In genomic region chr14:33352890-33353289, GRCm38 (mm10) we compare ENCODE assay signal across 16 mouse cellular contexts.
DNase-seq lines count a peak whose midpoint lies in the region; ATAC-seq lines count a peak whose summit lies in the region.
"Had no signal": no experiment of that assay in that cellular context is flagged by ENCODE, and none has a peak within 500 bp of the region (broad histone marks: within the 10 kb centered on the region; RNA-seq: fewer than 3 reads in every experiment).

No protein-coding gene starts in this region.

- 0 out of 2 replicates have a peak, but pooled peaks have one; percentile 5 for ATAC-seq in kidney, embryonic 14.5 days (ENCODE audit: low FRiP score, low TSS enrichment)
- ATAC-seq in lung, embryonic 16.5 days (ENCODE audit: low read depth) = 0 out of 2 replicates have a peak, but pooled peaks have one; percentile 10
- no peak for ATAC-seq in hindbrain, embryonic 14.5 days (ENCODE audit: low FRiP score)
- ATAC-seq: activated CD4-positive, CD25-positive, alpha-beta regulatory T cell, adult 4 months; forebrain, embryonic 13.5 days had no signal

- no peaks in the 10 kb centered on the region for H3K36me3 ChIP-seq in kidney, embryonic 14.5 days (ENCODE audit: control insufficient read depth, insufficient read depth, low read length)
- no peaks in the 10 kb centered on the region for H3K36me3 ChIP-seq in lung, embryonic 16.5 days (ENCODE audit: control insufficient read depth, insufficient read depth, low read length)
- no peaks in the 10 kb centered on the region for H3K36me3 ChIP-seq in hindbrain, embryonic 14.5 days (replicated peaks; ENCODE audit: control insufficient read depth, insufficient read depth)
- H3K36me3 ChIP-seq: embryonic facial prominence, embryonic 10.5 days; heart, embryonic 13.5 days; hindbrain, embryonic 12.5 days had no signal

- DNase-seq in kidney, adult 9 months = no peak
- peak; percentile 72 for DNase-seq in lung, postnatal 25 days (ENCODE audit: low spot score)
- no peak for DNase-seq in heart, postnatal 4 days
- DNase-seq in cerebellum, postnatal 14 days = no peak
- DNase-seq in hindbrain, embryonic 14.5 days (ENCODE audit: low spot score) = no peak
- DNase-seq: cerebellum, adult 18-20 months; cerebellum, adult 9-11 months; forebrain, postnatal 0 days had no signal

- H3K4me1 ChIP-seq in kidney, embryonic 14.5 days (ENCODE audit: control insufficient read depth, insufficient read depth, low read length) = 0 out of 2 replicates have a peak, but pooled peaks cover 4% of the 10 kb centered on the region
- H3K4me1 ChIP-seq in lung, embryonic 16.5 days (replicated peaks; ENCODE audit: control insufficient read depth, insufficient read depth, low read length) = peaks cover 40% of the 10 kb centered on the region
- H3K4me1 ChIP-seq in hindbrain, embryonic 14.5 days (replicated peaks; ENCODE audit: control insufficient read depth, insufficient read depth, low read length) = no peaks in the 10 kb centered on the region

- peaks cover 35% of the 10 kb centered on the region for H3K27me3 ChIP-seq in kidney, embryonic 14.5 days (ENCODE audit: control insufficient read depth, insufficient read depth, low read length)
- H3K27me3 ChIP-seq in lung, embryonic 16.5 days (ENCODE audit: control insufficient read depth, insufficient read depth, low read depth, low read length) = peaks cover 18% of the 10 kb centered on the region
- peaks cover 38% of the 10 kb centered on the region for H3K27me3 ChIP-seq in hindbrain, embryonic 14.5 days (ENCODE audit: control insufficient read depth, insufficient read depth, low read length)

- H3K27ac ChIP-seq in kidney, embryonic 14.5 days (ENCODE audit: low read depth, low read length) = no peak overlapping the region
- H3K27ac ChIP-seq in lung, embryonic 16.5 days (ENCODE audit: low read length) = peak overlapping the region; percentile 71
- no peak overlapping the region for H3K27ac ChIP-seq in hindbrain, embryonic 14.5 days
- H3K27ac ChIP-seq: embryonic facial prominence, embryonic 10.5 days; forebrain, embryonic 13.5 days; heart, adult 2 months; heart, embryonic 13.5 days; hindbrain, embryonic 12.5 days had no signal

- H3K9ac ChIP-seq in kidney, embryonic 14.5 days (ENCODE audit: low read depth, low read length) = no peak overlapping the region
- no peak overlapping the region for H3K9ac ChIP-seq in lung, embryonic 16.5 days (ENCODE audit: low read length)
- H3K9ac ChIP-seq in hindbrain, embryonic 14.5 days = no peak overlapping the region
- H3K9ac ChIP-seq: forebrain, embryonic 13.5 days; forebrain, postnatal 0 days; heart, embryonic 13.5 days; hindbrain, embryonic 12.5 days had no signal

- no peaks in the 10 kb centered on the region for H3K9me3 ChIP-seq in kidney, embryonic 14.5 days (ENCODE audit: control insufficient read depth, low read length)
- H3K9me3 ChIP-seq in lung, embryonic 16.5 days (ENCODE audit: control insufficient read depth, low read length) = no peaks in the 10 kb centered on the region
- H3K9me3 ChIP-seq in hindbrain, embryonic 14.5 days (ENCODE audit: control insufficient read depth, low read length) = no peaks in the 10 kb centered on the region
- H3K9me3 ChIP-seq: embryonic facial prominence, embryonic 10.5 days; forebrain, embryonic 13.5 days; heart, embryonic 13.5 days; hindbrain, embryonic 12.5 days had no signal

- WGBS in kidney, embryonic 14.5 days = 53% methylated on average over 6 of the region's 6 CpGs
- 31% methylated on average over 6 of the region's 6 CpGs for WGBS in lung, embryonic 16.5 days
- 83% methylated on average over 6 of the region's 6 CpGs for WGBS in hindbrain, embryonic 14.5 days

- no peak overlapping the region for H3K4me3 ChIP-seq in kidney, embryonic 14.5 days (ENCODE audit: low read length)
- H3K4me3 ChIP-seq in lung, embryonic 16.5 days (ENCODE audit: low read length) = no peak overlapping the region
- H3K4me3 ChIP-seq in hindbrain, embryonic 14.5 days (replicated peaks; ENCODE audit: low read length) = no peak overlapping the region
- H3K4me3 ChIP-seq: embryonic facial prominence, embryonic 10.5 days; forebrain, embryonic 13.5 days; heart, adult 2 months; heart, embryonic 13.5 days; hindbrain, embryonic 12.5 days had no signal

- H3K4me2 ChIP-seq in kidney, embryonic 14.5 days (replicated peaks; ENCODE audit: low read depth, low read length) = no peak overlapping the region
- H3K4me2 ChIP-seq in lung, embryonic 16.5 days (ENCODE audit: low read depth, low read length) = no peak overlapping the region; the same call in none of the 2 replicates
- no peak overlapping the region for H3K4me2 ChIP-seq in hindbrain, embryonic 14.5 days (replicated peaks)
- H3K4me2 ChIP-seq: forebrain, embryonic 13.5 days; heart, embryonic 13.5 days; hindbrain, embryonic 12.5 days had no signal
